Comparison of ENCODE assay signal across 8 mouse cellular contexts in the genomic region with DNA sequence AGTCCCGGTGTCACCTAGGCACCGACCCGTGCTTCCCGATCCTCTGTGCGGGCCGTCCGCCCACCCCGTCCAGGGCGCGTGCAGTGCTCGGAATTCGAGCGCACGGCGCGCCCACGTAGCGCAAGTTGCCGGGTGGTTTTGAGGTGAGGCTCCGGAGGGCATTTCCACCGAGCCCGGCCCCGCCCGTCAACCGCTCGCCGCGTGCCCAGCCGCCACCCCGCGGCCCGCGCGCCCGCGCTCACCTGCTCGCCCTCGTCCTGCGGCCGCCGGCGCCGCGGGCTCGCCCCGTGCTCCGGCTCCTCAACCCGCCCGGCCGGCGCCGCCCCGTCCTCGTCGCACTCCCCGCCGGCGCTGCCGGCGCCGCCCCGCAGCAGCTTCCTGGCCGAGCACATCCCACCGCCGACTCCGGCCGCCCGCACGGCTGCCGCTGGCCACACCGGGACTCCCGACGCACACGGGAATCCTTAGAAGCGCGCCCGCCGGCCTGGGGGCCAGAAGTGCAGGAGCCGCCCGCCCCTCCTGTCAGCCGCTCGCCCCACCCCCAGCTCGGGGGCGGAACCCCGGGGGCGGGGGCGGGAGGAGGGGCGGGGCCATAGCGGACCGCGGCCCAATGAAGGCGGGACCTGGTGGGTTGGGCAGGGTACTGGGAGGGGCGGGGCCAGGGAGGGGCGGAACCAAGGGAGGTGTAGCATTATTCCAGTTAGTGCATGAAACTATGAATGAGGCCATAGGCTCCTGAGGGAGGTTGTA. TPM values are rescaled to one million over a fixed set of nuclear protein-coding genes. Genes with fewer than 3 reads are reported as not detected.
DNase-seq lines count a peak whose midpoint lies in the region; ATAC-seq lines count a peak whose summit lies in the region.

A gene (minus strand): TSS at position 533 of the 750 bp plus-strand sequence.

- WGBS in hindbrain, embryonic 14.5 days, result under 1% methylated on average over 89 of the region's 94 CpGs

- H3K4me2 ChIP-seq in hindbrain, embryonic 14.5 days (replicated peaks), result peak within 1 kb of the TSS; percentile 76

- H3K9ac ChIP-seq in hindbrain, embryonic 14.5 days, result peak within 1 kb of the TSS; percentile 71

- ATAC-seq in hindbrain, embryonic 14.5 days (ENCODE audit: low FRiP score), result peak; percentile 96

- peak within 1 kb of the TSS; percentile 47 for H3K27ac ChIP-seq in hindbrain, embryonic 14.5 days

- H3K4me3 ChIP-seq in hindbrain, embryonic 14.5 days (replicated peaks; ENCODE audit: low read length), result peak within 1 kb of the TSS; percentile 78

- DNase-seq in T-cell, adult 2 months (ENCODE audit: low spot score), result peak; percentile 85
- peak; percentile 81 to 86 for DNase-seq in cerebellum, postnatal 14 days
- DNase-seq in frontal cortex, postnatal 25 days (ENCODE audit: low spot score in 2 of 2), result peak; percentile 26 to 43
- peak; percentile 72 for DNase-seq in hindbrain, embryonic 14.5 days (ENCODE audit: low spot score)
- peak; percentile 65 to 73 for DNase-seq in left cerebral cortex, adult 18-20 months (ENCODE audit: low spot score in 2 of 2)
- DNase-seq in lung, postnatal 4 days, result peak; percentile 91 to 93
- DNase-seq in retina, postnatal 1 day, result peak; percentile 86
- DNase-seq in thymus, postnatal 4 days, result peak; percentile 94

- H3K27me3 ChIP-seq in hindbrain, embryonic 14.5 days (ENCODE audit: control insufficient read depth, insufficient read depth, low read length), result no peaks in the 10 kb centered on the region

- H3K4me1 ChIP-seq in hindbrain, embryonic 14.5 days (replicated peaks; ENCODE audit: control insufficient read depth, insufficient read depth, low read length), result no peaks in the 10 kb centered on the region; the same call in 1 of the 2 replicates

- no peaks in the 10 kb centered on the region for H3K36me3 ChIP-seq in hindbrain, embryonic 14.5 days (replicated peaks; ENCODE audit: control insufficient read depth, insufficient read depth)

- H3K9me3 ChIP-seq in hindbrain, embryonic 14.5 days (ENCODE audit: control insufficient read depth, low read length), result no peaks in the 10 kb centered on the region

RNA-seq across cellular contexts. Expression of the gene that starts here (rescaled TPM):
- 9.9 and 10.4 TPM in 2 replicates for polyA plus RNA-seq in hindbrain, embryonic 14.5 days (2014; fragmentation: Nextera tagmentation; extraction: Ambion mirVana)
- 1 to 10 TPM; 2.3 to 2.7 TPM for total RNA-seq in left cerebral cortex, adult 18-20 months (2021)

Comparison
In these comparisons a context has a peak if more than half of its experiments do, and no peak if none do; other contexts are left out.
1. Peak in every context shown above with its lines: DNase-seq, ATAC-seq, H3K4me3 ChIP-seq and H3K27ac ChIP-seq.
2. DNase-seq: peak in every context shown above with its lines; median percentile 94 in thymus, postnatal 4 days; 92 in lung, postnatal 4 days; 86 in retina, postnatal 1 day; 85 in T-cell, adult 2 months; 84 in cerebellum, postnatal 14 days; 72 in hindbrain, embryonic 14.5 days; 69 in left cerebral cortex, adult 18-20 months; 34 in frontal cortex, postnatal 25 days.